ENCODE assay signal across 8 mouse cellular contexts in genomic region chr7:141524760-141525579, GRCm38 (mm10). TPM values are rescaled to one million over a fixed set of nuclear protein-coding genes. Genes with fewer than 3 reads are reported as not detected.
DNase-seq lines count a peak whose midpoint lies in the region; ATAC-seq and TF ChIP-seq lines count a peak whose summit lies in the region.

No protein-coding gene starts in this region.

- peak; percentile 68 for ATAC-seq in activated CD4-positive, CD25-positive, alpha-beta regulatory T cell, adult 4 months
- ATAC-seq in megakaryocyte progenitor cell, adult 5-6 weeks (replicated peaks; ENCODE audit: poor library complexity) = peak; percentile 98

- peak; percentile 88 to 91 for DNase-seq in cerebellum, postnatal 25 days
- DNase-seq in frontal cortex, postnatal 25 days (ENCODE audit: low spot score in 2 of 2) = peak; percentile 57 to 63
- peak; percentile 35 for DNase-seq in hindlimb bud, embryonic 11.5 days (ENCODE audit: extremely low spot score, low read depth, low spot score)
- DNase-seq in left cerebral cortex, adult 2 months (ENCODE audit: extremely low spot score in 1 of 2, low spot score in 2 of 2) = peak; percentile 69 to 76
- DNase-seq in right cerebral cortex, postnatal 10 days (ENCODE audit: low spot score in 2 of 2) = peak; percentile 85 to 89
- DNase-seq in urinary bladder, postnatal 4 days (ENCODE audit: low spot score in 2 of 2) = peak; percentile 66

- peak; percentile 92 for TF ChIP-seq CTCF in left cerebral cortex, adult 2 months (IDR thresholded peaks at IDR 0.05)

- H3K4me3 ChIP-seq in left cerebral cortex, adult 2 months = no peak overlapping the region

- no peak overlapping the region for H3K27ac ChIP-seq in left cerebral cortex, adult 2 months

- intact Hi-C loops in left cerebral cortex, adult 2 months (cut with DNase I) = loop anchor here (1.0 to 2.0 kb wide), 3 partner anchors 45 to 142 kb away; no protein-coding TSS in a partner anchor

RNA-seq across cellular contexts. Expression of gene Chid1, which starts 14.7 kb away (rescaled TPM):
- 10 to 100 TPM; 14.2 to 14.4 TPM for polyA plus RNA-seq in activated CD4-positive, CD25-positive, alpha-beta regulatory T cell, adult 4 months (2017; shearing (Covaris generic))
- 10 to 100 TPM; 59.2 to 72.0 TPM for total RNA-seq in left cerebral cortex, adult 2 months (2021)
- 5.8 and 6.3 TPM in 2 replicates for total RNA-seq in megakaryocyte progenitor cell, adult 5-6 weeks (2015)
- total RNA-seq in megakaryocyte progenitor cell, adult 5-6 weeks (2017) = 31.2 and 38.7 TPM in 2 replicates

RNA-seq across cellular contexts. Expression of gene Ap2a2, which starts 37.0 kb away (rescaled TPM):
- polyA plus RNA-seq in activated CD4-positive, CD25-positive, alpha-beta regulatory T cell, adult 4 months (2017; shearing (Covaris generic)) = 10 to 100 TPM; 13.4 to 15.5 TPM
- 100 to 1,000 TPM; 191 to 201 TPM for total RNA-seq in left cerebral cortex, adult 2 months (2021)
- 18.3 and 20.0 TPM in 2 replicates for total RNA-seq in megakaryocyte progenitor cell, adult 5-6 weeks (2015)
- 23.4 and 23.6 TPM in 2 replicates for total RNA-seq in megakaryocyte progenitor cell, adult 5-6 weeks (2017)

RNA-seq across cellular contexts. Expression of gene Tspan4, which starts 49.9 kb away (rescaled TPM):
- polyA plus RNA-seq in activated CD4-positive, CD25-positive, alpha-beta regulatory T cell, adult 4 months (2017; shearing (Covaris generic)) = 1 to 10 TPM; 1.5 to 2.7 TPM
- total RNA-seq in left cerebral cortex, adult 2 months (2021) = 10 to 100 TPM; 13.7 to 14.4 TPM
- total RNA-seq in megakaryocyte progenitor cell, adult 5-6 weeks (2015) = 18.3 and 23.9 TPM in 2 replicates
- 38.2 and 39.1 TPM in 2 replicates for total RNA-seq in megakaryocyte progenitor cell, adult 5-6 weeks (2017)

RNA-seq across cellular contexts. Expression of gene Polr2l, which starts 50.0 kb away (rescaled TPM):
- polyA plus RNA-seq in activated CD4-positive, CD25-positive, alpha-beta regulatory T cell, adult 4 months (2017; shearing (Covaris generic)) = 10 to 100 TPM; 22.3 to 22.6 TPM
- total RNA-seq in left cerebral cortex, adult 2 months (2021) = 10 to 100 TPM; 38.4 to 42.3 TPM
- 31.3 and 40.2 TPM in 2 replicates for total RNA-seq in megakaryocyte progenitor cell, adult 5-6 weeks (2015)
- total RNA-seq in megakaryocyte progenitor cell, adult 5-6 weeks (2017) = 45.0 and 46.7 TPM in 2 replicates

RNA-seq across cellular contexts. Expression of gene Cd151, which starts 57.8 kb away (rescaled TPM):
- polyA plus RNA-seq in activated CD4-positive, CD25-positive, alpha-beta regulatory T cell, adult 4 months (2017; shearing (Covaris generic)) = 1 to 10 TPM; 8.3 to 8.7 TPM
- total RNA-seq in left cerebral cortex, adult 2 months (2021) = 10 to 100 TPM; 30.7 to 31.4 TPM
- total RNA-seq in megakaryocyte progenitor cell, adult 5-6 weeks (2015) = 11.0 and 14.7 TPM in 2 replicates
- total RNA-seq in megakaryocyte progenitor cell, adult 5-6 weeks (2017) = 14.5 and 22.1 TPM in 2 replicates

Comparison
In these comparisons a context has a peak if more than half of its experiments do, and no peak if none do; other contexts are left out.
1. DNase-seq: peak in every context shown above with its lines; median percentile 90 in cerebellum, postnatal 25 days; 87 in right cerebral cortex, postnatal 10 days; 72 in left cerebral cortex, adult 2 months; 66 in urinary bladder, postnatal 4 days; 60 in frontal cortex, postnatal 25 days; 35 in hindlimb bud, embryonic 11.5 days.
2. RNA of gene Ap2a2, which starts 37.0 kb away (total RNA-seq): 191 to 201 TPM in left cerebral cortex, adult 2 months; 18.3 to 23.6 TPM in megakaryocyte progenitor cell, adult 5-6 weeks; every median in the first group is over 4 times any median in the second.